Mouse (Mus musculus) bone marrow, adult 2 months (tissue): Measurements from ENCODE around the gene Ppp4r3a. TPM values are rescaled to one million over a fixed set of nuclear protein-coding genes. Genes with fewer than 3 reads are reported as not detected.

Source experiments
- H3K27ac ChIP-seq: fragments of 200-500 bp; 2 replicates; pipeline ENCODE4 v1.5.1; 2012; ENCODE audit warnings: low read depth, mild to moderate bottlenecking, control low read depth, inconsistent platforms, low read length; ENCODE audit not compliant: control insufficient read depth, poor library complexity, insufficient read depth
- H3K4me1 ChIP-seq: fragments of 200-500 bp; 2 replicates; pipeline ENCODE4 v1.6.1; 2011; ENCODE audit warnings: low read length; ENCODE audit not compliant: control insufficient read depth, insufficient read depth
- H3K4me3 ChIP-seq: fragments of 200-500 bp; replicated peaks from 2 replicates; pipeline ENCODE3; 2011; ENCODE audit warnings: mild to moderate bottlenecking, low read depth, low read length, control low read depth; ENCODE audit not compliant: control insufficient read depth
- CTCF ChIP-seq: fragments of 200-500 bp; IDR thresholded peaks from 2 replicates; pipeline ENCODE4 v1.5.1; 2011; ENCODE audit warnings: low read length, control low read depth; ENCODE audit not compliant: control insufficient read depth, insufficient read depth
- POLR2A ChIP-seq: fragments of 200-500 bp; IDR thresholded peaks from 2 replicates; pipeline ENCODE4 v1.6.1; 2011; ENCODE audit warnings: low read depth, mild to moderate bottlenecking, control low read depth, low read length, borderline replicate concordance; ENCODE audit not compliant: control insufficient read depth
- WGBS: fragments of 180-500 bp; shearing (Covaris S2); methylation state at CpG from one replicate; pipeline ENCODE4 v1.1.7; 2018; 5-methylcytosine and 5-hydroxymethylcytosine counted together
- polyA plus RNA-seq: library from polyadenylated mRNA; stranded (reverse); fragments of >200 nt; gene quantifications from 2 replicates; pipeline ENCODE4 v1.2.4, GENCODE M21; 2011; ENCODE audit warnings: low replicate concordance; ENCODE audit not compliant: missing spikeins, insufficient read depth, insufficient read length

The Ppp4r3a gene
- polyA plus RNA-seq, 1 experiment: 45.0 TPM

DNA sequence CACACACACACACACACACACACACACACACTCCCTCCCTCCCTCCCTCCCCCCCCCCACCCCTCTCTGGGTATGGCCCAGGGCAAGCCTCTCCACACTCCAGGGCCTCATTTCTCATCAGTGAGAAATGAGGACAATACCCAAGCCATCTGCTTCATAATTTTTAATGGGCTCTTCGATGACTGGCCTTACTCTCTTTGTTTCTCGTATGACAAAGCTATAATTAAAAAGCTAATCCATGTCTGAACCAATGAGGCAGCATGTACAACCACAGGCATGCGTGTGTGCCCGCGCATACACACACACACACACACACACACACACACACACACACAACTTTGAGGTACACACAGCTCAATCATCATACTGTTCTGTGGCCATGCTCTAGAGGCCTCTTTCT lies 78.5 kb downstream of the Ppp4r3a start:
- Histone ChIP-seq H3K4me3 (no peak overlapping the region), H3K4me1 (peaks cover 18% of the 10 kb centered on the region), H3K27ac (peak overlapping the region; percentile 57; the same call in 1 of the 2 replicates)
- TF ChIP-seq CTCF (no peak), POLR2A (no peak)
- WGBS: 92% methylated on average over 5 of the region's 5 CpGs

DNA sequence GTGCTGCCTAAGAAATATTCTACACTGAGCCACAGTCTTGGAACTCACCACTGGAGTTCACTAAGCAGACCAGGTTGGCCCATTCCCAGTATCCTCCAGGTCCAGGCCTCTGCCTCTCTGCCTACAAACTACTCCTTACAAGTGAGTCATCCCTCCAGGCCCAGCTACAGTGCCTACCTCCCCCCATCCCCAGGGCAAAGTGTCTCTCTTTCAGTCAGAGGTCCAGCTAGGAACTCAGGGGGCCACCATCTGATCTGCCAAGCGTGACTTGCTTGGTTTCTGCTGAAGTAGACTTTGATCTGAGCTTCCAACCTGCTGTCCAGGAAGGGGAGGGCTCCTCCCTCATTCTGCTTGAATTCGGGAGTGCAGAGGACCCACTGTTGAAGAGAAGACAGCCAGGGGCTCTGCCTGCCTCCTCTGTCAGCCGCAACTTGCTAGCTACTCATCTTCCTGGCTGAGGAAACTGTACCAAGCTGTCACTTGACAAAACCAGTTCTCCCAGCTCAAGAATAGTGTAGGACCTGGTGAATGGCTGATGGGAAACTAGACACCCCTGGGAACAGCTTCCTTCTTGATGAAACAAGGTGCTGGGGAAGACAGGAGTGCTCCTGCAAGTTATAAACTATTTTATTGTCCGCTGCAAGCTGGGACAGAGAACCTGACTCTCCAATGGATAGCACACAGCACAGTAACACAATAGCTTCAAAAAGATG lies 80.5 kb downstream of the Ppp4r3a start:
- 80% methylated on average over 4 of the region's 4 CpGs for WGBS
- Histone ChIP-seq H3K4me3 (no peak overlapping the region), H3K4me1 (peaks cover 14% of the 10 kb centered on the region), H3K27ac (no peak overlapping the region)
- TF ChIP-seq CTCF (no peak), POLR2A (no peak)

DNA sequence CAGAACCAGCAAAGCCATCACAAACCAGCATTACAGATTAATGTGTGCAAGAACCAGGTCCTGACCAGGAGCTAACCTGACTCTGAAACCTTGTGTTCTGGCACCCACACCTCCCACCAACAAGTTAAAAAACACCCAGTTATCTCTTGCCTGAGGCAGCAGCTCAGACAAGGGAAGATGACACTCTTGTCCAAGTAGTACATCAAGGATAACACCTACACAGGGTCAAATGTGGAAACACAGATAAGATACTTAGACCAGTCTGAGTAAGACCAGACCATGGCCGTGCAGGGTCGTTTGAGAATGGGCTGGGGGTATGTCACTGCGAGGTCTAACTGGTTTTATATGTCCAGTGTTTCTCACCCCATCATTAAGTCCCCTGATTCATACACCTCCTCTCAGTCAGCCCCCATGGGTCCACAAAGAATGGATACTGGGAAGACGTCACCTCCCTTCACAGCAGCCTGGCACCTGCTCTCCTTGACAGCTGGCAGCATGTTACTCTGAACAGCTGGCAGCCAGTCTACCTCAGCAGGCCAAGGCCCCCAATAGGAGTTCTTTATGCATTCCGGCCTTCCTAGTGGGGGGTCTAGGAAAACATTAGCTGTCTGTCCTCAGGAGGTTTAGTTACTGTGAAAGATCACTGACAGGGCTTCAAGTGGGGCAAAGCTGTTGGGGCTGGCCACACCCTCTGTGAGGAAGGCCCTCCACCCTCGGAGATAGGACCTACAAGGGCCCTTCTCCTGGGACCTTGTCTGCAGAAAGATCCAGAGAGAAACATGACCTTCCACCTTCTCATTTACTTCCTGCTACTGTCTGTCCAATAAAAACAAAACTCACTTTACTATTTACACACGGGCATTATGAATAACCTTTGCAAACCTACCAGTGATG lies 84.2 kb downstream of the Ppp4r3a start:
- Histone ChIP-seq H3K27ac (peak overlapping the region; percentile 22), H3K4me3 (no peak overlapping the region), H3K4me1 (peaks cover 24% of the 10 kb centered on the region)
- WGBS: 62% methylated on average over 7 of the region's 7 CpGs
- no peak for TF ChIP-seq CTCF
- no peak for TF ChIP-seq POLR2A

DNA sequence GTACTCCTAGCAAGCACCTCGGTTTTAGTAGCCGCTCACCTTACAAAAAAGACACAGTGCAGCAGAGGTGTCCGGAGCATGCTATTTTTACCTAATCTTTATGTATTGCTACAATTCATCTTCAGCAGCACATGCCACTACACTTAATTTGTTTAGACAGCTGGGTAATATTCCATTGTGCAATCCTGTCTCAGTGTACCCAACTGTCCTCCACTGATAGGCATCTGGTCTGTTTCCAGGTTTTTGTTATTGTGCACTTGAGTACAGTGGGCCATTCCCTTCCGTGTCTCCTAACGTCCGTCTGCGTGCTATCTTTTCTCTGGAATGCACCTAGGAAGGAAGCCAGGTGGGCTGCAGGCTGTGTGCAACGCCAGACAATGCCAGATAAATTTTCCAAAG lies 84.9 kb downstream of the Ppp4r3a start:
- Histone ChIP-seq H3K4me1 (peaks cover 27% of the 10 kb centered on the region), H3K27ac (0 out of 2 replicates have a peak overlapping the region, but pooled peaks have one; percentile 22), H3K4me3 (no peak overlapping the region)
- 64% methylated on average over 8 of the region's 8 CpGs for WGBS
- TF ChIP-seq POLR2A (no peak), CTCF (no peak)

DNA sequence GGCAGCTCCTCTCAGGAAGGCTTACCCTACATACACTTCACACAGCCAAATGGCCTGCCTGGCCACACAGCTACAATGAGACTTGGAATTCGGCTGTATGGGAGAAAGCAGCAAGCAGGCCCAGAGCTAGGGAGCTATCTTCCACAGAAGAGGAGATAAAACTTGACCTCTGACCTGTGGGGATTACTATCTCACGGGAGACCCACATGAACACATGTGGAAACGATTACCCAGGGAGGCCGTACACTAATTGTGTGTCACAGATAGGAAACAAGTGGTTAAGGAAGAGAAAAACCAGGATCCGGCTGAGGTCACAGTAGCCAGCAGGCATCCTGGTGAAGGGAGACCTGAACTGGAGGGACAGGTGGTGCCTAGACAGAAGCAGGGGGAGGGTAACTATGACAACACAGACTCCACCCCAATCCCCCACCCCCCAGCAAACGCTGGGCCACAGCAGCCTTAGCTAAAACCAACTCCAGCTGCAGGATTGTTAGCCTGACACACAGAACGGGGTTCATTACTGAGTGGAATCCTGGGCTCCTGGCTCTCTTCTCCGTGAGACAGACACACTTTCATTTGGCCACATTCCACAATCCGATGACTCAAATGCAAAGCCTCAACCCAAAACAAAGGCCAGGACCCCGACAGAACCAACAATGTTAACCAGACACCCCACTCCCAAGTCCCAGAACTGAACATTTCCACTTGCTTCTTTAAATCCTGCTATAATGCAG lies 85.5 kb downstream of the Ppp4r3a start:
- peak overlapping the region; percentile 11 for H3K27ac ChIP-seq
- H3K4me3 ChIP-seq: no peak overlapping the region
- peaks cover 27% of the 10 kb centered on the region for H3K4me1 ChIP-seq
- no peak for TF ChIP-seq CTCF
- WGBS: 63% methylated on average over 10 of the region's 10 CpGs

DNA sequence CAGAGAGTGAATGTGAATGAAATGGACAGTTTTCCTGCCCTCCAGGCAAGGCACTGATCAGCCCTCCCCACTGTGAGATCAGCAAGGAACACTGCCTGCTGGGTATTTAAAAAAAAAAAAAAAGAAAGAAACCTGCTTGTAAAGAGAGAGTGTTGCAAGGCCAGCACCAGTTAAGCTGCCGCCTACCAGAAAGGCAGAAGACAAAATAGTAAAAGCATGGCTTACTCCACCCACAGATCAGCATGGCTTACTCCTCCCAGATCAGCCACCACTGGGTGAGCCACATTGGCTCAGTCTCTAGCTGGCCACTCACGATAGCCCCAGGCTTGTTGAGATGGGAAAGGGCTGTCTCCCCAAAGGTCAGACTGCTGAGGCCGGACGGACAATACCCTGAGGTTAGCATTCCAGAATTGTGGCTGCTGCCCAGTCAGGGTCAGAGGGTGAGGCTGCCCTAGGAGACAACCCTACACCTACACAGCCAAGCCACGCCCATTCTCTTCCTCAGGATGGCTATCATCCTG lies 87.1 kb downstream of the Ppp4r3a start:
- TF ChIP-seq CTCF: no peak
- TF ChIP-seq POLR2A: no peak
- peaks cover 31% of the 10 kb centered on the region for H3K4me1 ChIP-seq
- H3K4me3 ChIP-seq: no peak overlapping the region
- 55% methylated on average over 5 of the region's 5 CpGs for WGBS
- H3K27ac ChIP-seq: peak overlapping the region; percentile 20; the same call in 1 of the 2 replicates

DNA sequence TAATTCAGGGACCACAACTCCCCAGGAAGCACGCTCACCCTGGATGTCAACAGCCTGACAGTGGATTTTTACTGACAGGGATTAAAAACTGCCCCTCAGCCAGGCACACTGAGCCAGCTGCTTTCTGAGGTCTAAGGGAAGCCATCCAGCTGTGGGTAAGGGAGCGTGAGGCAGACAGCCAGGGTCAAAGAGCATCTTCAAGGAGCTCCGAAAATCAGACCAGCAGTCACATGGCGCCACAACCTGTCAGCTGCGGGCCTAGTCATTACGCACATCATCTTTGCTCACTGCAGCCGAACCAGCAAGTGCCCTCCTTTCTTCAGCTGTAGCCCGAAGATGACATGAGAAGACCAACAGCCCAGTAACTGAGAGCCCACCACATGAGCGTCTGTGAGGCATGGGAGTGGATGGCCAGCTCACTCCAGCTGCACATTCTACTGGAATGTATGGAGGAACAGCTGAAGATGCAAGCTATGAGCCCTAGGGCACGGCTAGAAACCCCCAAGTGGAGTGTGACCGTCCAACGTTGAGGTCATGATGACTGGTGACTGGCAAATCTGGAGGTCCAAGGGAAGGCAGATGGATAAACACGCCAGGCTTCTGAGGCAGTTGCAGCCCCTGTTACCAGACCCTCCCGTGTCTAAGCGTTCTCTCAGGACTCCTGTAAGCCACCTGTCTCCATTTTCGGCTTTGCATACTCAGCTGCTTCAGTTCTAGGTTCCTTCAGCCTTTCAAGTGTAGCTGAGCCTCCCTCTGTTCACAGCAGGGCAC lies 87.7 kb downstream of the Ppp4r3a start:
- WGBS: 86% methylated on average over 16 of the region's 16 CpGs
- Histone ChIP-seq H3K27ac (peak overlapping the region; percentile 17; the same call in 1 of the 2 replicates), H3K4me1 (peaks cover 32% of the 10 kb centered on the region), H3K4me3 (no peak overlapping the region)
- TF ChIP-seq CTCF: no peak
- TF ChIP-seq POLR2A: no peak
